Mouse (Mus musculus) spleen, postnatal 4 days (tissue): ENCODE measurements at regions not wholly inside any gene's neighbourhood (a gene's known extent, or its start where the extent isn't known, plus 50 kb on each side); places are given as distances from the start of the nearest gene placed in this dataset.

Source experiments
- DNase-seq, 2 experiments: peaks; one replicate each; pipeline ENCODE4 v3.0.0; 2022; ENCODE audit warnings: low spot score in 2 of 2

DNA sequence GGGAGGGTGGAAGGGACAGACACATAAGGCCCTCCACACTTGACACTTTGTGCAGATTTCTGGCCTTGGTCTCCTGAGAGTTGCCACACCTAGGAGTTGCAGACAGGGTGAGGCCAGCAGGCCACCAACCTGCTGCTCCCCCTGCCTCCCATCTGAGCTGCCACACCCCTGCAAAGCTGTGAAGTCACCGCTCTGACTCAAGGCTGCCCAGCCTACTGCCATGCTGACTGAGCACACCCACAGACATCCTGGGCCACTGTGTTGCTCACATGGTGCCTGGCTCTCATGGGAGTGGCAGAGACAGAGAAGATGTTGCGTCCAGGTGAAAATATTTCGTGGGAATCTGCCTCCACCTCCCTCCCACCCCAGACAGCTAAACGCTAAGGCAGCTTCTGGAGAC lies 150.3 kb downstream of the Tfap2c start:
- no peak for DNase-seq

DNA sequence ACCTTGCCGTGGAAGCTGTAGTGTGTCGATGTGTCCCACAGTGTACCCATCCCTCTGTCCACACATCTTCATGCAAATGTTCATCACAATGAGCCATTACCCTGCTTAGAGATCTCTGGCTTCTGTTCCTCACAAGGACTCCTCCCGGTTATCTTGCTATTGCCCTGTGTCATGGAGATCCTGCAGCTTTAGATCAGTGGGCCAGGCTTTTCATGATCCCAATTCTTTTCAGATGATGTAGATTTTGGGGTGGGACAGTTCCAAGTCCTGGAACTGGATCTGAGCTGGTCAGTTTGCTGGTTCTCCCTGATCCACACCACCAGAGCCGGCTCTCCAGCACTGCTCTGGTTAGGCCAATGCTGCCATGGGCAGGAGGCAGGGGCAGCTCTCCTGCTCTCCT lies 161.2 kb downstream of the Tfap2c start:
- DNase-seq = no peak

DNA sequence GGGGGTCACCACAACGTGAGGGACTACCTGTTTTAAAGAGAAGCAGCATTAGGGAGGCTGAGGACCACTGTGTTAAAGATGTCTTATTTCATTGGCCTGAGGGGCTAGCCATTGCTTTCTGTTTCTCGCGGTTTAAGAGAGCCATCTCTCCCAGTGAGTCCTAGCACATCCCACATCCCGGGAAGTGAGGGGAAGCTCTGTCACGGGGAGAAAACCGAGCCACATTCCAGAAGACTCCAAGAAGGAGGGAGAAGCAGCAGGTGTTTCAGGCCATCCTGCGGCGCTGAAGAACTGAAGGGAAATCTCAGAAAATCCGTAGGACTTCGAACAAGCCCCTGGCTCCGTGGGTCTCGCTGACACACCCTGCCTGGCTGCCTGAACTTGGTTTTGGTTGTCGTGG lies 177.3 kb downstream of the Tfap2c start:
- DNase-seq = no peak

DNA sequence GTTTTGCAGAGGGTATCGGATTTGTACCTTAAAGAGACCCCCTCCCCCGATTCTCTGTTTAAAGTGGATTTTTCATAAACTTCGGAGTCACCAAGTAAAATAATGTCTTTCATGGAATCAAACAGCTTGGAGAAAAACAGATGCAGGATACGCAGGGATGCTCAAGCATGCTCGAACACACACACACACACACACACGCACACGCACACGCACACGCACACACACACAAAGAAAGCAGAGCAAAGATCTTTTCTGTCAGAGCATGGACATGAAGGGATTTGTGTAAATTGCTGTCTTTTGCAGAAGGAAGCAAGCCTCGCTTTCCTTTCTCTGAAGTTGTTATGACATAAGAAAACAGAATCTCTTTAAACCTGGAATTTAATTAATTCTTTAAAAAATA lies 178.2 kb downstream of the Tfap2c start:
- DNase-seq = no peak

DNA sequence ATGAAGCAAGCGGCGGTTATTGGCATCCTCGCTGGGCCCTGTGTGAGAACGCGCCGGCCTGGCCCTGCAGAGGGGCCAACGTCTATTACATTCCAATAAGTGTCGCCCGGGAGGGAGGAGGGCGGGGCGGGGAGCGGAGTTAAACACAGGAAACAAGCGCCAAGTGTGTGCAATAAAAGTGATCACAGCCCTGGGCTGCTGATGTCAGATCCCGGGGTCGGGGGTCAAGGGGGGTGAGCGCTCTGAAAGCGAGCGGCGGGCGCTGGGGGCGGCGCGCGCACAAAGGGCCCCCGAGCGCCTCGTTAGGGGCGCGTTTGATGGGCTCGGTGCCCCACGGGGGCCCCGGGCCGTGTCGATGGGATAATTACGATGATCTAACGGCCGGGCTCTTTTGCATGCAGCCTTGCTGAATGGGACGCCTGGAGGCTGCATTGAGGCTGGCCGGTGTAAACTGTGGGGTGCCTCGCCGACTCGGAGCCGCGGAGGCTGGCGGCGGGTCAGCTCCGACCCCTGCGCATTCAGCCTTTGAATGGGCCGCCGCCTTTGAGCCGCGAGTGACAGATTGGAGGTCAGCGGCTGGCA lies 178.9 kb downstream of the Tfap2c start:
- no peak for DNase-seq

DNA sequence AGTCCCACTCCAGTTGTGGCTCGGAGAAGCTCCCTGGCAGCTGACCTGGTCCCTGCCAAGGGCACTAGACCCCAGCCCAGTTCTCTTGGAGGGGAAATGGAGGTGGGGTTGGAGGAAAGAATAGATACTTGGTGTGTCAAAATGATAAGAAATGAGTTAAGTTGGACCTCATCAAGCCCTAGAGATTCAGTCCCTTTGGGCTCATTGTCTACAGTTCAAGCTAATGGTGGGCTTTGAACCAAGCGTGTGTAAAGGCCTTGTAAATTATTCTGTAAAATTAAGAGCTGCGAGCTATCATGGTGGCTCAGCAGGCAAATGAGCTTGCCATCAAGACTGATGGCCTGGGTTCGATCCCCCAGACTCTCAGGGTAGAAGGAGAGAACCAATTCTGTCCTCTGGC lies 179.8 kb downstream of the Tfap2c start:
- DNase-seq = no peak

DNA sequence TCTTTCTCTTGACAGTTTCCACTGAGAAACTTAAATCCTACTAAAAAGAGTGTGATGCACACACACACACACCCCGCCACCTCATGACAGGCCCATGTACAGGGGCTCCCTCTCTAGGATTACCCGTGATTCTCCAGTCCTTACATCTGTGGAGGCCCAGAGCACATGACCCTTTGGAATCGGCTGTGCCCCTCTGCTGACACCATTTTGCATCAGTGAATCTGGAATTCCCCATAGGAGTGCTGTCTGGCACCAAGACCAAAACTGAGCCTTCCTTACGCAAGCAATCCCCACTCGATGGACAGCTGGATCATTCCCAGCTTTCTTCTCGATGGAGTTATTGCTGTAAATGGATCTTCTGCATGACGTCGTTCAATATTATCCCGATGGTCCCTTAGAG lies 180.3 kb downstream of the Tfap2c start:
- DNase-seq = no peak

DNA sequence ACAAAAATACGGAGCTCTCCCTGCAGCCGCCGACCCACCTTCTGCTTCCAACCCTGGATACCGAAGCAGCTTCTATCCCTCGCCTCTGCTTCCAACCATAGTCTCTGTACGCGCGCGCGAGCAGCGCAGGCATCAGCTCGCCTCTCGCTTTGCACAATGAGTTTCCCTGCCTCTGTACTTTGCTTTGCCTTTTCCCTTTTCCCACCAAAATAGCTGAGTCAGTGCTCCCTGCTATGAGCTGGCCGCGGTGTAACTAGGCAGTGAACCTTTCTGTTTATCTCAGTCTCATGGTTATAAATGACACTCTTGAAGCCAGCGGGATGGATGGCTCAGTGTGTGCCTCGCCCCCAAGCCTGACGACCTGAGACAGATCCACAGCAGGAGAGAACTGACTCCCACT lies 182.0 kb downstream of the Tfap2c start:
- DNase-seq = no peak

DNA sequence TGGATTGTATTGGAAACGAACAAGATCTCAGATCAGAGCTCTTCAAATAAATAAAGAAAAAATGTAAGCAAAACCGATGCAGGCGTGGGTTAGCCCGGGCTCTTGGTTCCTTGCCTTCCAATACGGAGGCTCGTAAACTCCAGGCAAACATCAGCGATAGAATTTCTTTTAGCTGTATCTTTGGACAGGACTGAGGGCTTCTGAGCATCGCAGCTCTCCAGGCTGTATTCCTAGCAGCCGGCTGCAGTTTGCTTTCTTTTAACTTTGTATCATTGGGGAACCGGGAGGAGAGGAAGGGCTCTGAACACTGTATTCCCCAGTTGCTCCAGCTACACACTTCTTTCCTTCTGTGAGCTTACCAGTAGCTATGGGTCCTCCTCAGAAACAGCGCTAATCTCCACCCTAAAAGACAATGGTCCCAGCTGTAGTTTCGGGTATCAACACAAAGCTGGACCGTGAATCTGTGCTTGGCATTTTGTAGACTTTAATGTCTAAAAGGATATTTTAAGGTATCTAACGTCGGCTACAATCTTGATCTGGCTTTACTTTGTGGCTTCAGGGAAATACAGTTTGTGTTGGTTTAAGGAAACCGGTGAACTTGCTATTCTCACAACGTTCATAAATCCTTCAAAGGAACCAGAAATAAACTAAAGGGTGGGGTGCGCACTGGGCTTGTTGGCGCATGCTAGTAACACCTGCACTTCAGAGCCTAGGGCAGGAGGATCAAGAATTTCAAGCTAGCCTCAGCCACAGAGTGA lies 183.2 kb downstream of the Tfap2c start:
- no peak for DNase-seq

DNA sequence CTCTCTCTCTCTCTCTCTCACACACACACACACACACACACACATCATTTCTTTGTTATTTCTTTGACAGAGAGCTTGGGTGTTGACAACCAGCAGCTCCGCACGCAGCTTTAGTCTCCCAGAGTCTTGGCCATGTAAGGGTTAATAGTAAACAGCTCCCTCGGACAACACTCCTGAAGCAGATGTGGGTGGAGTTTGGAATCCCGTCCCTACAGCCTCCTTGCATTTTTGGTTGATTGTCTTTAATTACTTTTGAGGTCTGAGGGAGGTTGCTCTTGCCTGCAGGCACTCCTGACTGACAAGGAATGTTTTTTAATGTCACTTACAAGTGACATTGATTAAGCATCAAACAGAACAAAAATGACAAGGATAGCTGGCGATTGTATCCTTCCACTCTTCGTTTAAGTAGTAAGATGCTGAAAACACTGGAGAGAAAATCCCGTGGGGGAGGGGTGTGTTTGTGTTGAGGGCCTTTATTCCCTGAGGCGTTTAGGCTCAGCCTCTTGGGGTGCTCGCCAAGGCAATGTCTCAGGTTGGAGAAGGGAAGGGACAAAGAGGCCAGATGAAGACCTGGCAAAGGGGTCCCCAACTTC lies 184.1 kb downstream of the Tfap2c start:
- no peak for DNase-seq

DNA sequence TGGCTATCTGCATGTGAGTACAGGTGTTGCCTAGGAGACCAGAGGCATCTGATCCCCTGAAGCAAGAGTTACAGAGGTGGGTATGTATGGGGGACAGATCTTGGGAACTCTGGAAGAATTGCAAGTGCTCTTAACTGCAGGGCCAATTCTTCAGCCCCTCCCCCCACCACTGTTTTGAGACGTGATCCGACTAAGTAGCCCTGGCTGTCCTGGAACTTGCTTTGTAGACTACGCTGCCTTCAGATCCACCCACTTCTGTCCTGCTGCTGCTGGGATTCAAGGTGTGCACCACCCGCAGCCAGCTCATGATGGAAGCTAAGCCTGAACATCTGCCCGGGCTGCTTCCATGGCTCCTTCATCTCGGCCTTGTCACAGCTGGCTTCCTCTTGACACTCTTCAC lies 186.2 kb downstream of the Tfap2c start:
- no peak for DNase-seq

DNA sequence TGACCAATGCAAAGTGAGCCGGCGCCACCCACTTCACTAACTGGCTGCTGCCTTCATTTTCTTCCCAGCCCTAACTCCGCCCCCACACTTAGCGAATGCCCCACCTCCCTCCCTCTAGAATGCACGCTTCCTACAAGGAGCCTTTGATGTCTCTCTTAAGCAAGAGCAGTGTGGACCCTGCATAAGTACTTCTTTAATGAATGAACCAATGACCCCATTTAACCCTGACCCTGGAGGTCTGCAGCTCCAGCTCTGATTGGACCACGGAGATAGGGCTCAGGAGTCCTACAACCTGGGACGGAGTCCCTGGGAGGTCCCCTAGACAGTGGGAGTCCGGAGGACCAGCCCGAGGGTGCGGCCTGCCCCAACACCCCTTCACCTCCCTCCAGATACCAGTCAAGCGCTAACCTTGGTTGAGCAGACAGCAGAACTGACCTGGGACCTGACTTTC lies 189.7 kb downstream of the Tfap2c start:
- DNase-seq = no peak

DNA sequence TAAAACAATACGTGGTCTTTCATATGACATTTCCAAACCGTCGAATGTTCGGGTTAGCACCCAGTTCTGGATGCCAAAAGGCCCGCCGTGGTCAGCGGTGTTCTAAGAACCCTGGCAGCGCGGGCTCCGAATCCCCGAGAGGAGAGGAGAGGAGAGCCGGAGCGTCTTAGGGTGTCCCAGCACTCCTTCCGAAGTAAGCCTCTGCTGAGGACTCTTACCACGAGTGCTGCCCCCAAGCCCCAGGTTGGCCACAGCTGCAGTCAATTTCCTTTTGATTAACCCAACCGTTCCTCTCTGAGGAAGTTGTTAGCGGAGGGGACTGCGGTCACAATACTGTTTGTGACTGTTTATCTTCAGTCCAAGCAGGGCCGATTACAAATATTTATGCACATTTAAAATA lies 190.1 kb downstream of the Tfap2c start:
- DNase-seq = no peak

DNA sequence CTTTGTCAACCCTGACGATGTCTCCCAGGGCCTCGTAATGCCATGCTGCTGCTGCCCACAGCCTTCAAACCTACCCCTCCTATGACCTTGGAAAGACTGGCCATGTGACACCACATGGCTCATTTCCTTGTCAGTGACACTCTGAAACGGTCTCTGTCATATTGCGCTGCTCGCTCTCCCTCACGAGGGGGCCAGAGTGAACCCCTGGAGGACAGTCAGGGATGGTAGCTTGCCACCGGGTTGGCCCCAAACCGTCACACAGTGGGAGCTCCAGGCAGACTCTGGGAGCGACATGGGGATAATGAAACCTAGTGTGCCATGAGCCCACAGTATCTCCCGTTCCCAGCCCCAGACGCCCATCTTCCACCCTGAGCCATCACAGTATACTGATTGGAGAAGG lies 188.8 kb downstream of the Bmp7 start:
- no peak for DNase-seq

DNA sequence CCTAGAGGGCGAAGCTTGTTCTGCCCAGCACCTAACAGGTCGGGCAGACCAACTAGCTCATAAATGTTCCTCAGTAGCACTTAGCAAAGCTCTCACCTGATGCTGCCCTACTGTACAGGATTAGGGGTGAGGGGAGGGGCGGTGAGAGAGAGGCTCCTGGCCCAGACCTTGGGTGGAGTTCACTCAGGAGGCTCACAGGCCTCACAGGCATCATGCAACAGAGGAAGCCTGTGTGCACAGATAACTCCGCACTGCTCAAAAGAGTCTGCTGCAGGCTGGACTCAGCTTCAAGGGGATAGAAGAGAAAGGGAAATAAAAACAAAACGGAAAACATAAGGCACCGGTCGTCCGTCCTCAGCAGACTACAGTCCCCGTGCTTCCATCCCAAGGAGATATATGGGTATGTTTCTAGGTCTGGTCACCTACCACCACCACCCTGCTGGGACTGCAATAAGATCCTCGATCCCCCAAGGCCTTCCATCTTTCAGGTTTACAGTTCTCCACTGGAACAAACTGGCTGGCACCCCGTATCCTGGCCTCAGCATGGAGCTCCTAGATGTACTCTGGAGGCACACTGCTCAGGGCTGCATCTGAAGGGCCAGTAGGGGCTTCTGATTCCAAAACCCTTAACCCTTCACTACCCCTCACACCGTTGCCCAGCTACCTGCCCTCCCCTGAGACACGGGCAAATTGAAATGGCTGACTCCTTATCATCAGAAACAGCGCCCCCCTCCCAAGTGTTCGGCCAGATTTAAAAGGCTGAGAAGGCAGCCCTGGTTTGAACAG lies 184.2 kb downstream of the Bmp7 start:
- DNase-seq = no peak

DNA sequence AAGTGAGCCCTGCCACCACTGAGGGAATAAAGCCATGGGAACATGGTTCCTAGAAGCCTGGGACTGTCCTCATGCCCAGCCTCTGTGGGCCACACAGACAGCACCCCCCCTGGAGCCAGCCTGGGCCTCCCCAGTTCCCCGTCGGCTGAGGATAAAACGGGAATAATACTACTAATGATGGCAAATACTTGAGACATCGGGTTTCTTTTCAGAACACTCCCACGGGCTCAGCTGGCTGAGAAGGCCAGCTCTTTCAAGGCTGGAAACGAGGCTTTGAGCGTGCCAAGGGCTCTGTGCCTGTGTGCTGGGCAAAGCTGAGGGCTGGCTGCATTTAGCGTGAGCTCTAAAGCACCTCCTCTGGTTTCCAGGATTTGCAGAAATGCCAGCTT lies 183.7 kb downstream of the Bmp7 start:
- DNase-seq = no peak

DNA sequence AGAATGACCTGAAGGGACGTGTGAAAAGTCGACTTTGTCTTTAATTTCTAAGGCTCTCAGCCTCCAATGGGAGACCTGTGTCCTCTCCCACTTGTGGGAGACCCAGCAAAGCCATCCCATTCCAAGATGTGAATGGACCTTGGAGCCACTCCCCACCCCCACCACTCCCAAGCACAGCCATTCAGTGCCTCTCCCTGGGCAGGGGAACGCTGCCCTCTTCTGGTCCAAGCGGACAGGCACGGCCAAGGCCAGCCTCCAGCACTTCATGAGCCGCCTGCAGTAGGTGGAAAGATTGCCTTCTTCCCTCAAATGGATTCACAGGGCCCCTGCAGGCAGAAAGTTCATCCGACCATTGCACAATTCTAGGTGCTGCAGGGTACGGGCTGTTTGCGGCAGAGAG lies 181.6 kb downstream of the Bmp7 start:
- no peak for DNase-seq

DNA sequence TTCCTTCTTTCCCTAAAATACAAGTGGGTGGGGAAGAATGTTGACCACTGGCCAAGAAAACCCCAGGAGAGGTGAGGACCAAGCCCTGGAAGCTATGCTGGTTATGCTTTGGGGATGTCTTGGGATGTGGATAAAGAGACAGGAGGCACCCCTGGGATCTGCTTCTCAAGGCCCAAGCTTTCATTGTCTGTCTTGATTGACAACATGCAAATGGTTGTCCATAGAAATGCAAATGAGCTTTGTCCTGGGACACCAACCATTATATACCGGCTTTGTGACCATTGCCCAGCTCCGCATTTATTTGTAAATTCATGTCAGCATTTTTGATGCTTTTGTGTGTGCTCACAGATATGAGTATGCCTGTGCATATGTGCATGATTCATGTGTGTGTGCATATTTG lies 174.9 kb downstream of the Bmp7 start:
- no peak for DNase-seq

DNA sequence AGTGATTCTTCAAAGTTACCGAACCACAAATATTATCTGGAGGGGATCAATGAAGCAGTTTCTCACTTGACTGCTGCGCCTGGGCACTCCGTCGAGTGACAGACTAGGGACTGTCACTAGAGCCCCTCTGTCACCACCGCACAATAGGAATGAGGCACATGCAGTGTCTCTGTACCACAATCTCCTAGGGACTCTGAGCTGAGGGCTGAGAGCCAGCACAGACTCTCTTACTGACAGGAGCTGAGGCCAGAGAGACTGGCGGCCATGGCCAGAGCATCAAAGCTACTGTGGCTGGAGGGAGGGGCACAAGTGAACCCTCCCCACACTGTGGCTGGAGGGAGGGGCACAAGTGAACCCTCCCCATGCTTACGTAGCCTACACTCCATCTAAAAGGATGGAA lies 173.7 kb downstream of the Bmp7 start:
- DNase-seq = no peak

DNA sequence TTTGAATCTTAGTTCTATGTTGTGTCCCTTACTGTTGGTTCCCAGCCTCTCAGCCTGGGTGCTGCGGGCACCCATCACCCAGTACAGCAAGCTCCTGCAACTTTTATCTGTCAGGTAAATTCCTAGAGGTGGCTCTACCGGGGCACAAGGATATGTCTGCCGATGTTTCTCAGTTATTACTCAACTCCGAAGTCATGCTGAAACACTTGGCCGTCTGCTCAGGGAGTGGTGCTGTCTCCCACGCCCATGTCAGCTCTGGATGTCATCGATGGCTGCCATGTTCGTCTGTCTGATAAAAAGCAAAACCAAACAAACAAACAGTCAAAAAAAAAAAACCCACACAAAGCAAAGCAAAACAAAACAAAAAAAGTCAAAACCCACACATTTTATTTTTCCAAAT lies 171.4 kb downstream of the Bmp7 start:
- DNase-seq = no peak

DNA sequence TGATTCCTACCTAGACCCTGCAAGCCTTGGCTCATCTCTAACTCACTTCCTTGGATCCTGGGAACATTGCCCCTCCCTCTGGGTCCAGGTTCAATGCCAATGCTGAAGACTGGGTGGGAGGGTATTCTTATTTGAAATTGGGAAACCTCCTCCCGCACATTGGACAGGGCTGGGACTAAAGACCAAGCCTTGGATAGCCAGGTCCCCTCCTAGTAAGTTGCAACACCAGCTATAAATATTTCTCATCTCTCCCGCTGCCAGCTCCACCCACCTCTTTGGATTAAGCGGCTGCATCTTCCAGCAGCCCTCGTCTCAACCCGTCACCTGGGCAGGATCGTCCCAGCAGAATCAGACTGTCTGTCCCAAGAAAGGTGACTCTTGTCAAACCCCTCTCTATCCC lies 170.1 kb downstream of the Bmp7 start:
- DNase-seq = no peak

DNA sequence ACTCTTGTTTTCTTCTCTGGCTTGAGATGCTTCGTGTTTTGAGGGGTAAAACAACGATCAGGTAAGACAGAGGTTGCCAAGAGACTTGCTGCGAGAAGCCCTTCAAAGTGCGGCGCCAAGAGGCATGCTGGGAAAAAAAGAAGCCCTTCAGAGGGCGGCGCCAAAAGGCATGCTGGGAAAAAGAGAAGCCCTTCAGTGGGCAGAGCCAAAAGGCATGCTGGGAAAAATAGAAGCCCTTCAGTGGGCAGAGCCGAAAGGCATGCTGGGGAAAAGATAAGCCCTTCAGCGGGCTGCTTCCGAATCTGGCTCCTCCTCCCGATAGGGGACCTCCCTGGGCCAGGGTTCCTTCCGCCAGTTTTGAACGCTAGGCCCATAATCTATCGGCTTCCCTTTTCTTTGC lies 169.5 kb downstream of the Bmp7 start:
- no peak for DNase-seq

DNA sequence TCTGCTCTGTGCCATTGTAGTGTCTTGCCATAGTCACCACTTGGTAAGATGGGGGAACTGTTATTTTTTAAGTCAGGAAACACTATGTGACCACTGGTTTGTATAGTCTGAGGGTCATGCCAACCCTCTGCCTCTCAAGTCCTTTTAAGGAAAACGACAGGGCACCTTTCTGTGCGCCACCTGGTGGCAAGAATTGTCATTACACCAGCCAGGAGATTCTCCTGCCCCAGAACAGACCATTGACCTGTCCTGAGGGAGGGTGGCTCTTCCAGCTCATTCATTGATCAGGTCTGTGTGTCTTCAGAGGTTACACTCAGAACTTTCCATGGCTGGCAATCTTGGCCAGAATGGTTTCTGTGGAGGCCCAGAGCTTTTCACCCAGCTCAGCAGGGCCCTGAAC lies 166.9 kb downstream of the Bmp7 start:
- peak; percentile 31 to 86 for DNase-seq
